ENCODE assay signal across 31 mouse cellular contexts in the genomic region with DNA sequence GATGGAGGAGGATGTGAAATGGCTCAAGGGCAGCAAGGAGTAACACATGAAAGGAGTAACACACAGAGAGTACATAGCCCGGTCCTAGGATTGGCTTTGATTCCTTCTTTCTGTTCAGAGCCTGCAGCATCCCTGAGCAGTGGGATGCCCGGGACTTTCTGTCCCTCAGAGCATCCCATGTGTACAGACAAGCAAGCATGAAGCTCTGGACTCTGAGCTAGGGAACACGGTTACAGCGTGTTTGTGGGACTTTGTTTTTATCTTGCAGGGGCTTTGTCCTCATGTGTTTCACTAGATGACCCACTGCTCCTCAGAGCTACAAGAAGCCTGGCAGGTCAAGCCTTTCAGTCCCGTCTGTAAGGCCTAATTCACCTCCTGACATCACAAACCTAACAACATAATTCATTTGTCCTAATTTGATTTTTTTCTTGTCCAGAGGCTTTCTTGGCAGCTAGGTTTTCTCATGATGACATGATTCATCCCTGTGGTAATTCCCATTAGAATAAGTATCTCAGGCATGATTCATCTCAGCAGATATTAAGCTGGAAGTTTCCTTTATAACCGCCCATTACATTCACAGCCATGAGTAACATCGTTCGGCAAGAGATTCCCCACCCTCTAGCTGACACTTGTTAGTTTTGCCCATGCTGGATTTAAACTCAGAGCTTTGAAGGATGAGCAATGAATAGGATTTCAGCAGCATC.
A peak's percentile ranks its signal among the peaks of the same experiment; 100 is the strongest.
DNase-seq lines count a peak whose midpoint lies in the region; ATAC-seq and TF ChIP-seq lines count a peak whose summit lies in the region.
"Had no signal": no experiment of that assay in that cellular context is flagged by ENCODE, and none has a peak within 500 bp of the region (broad histone marks: within the 10 kb centered on the region; RNA-seq: fewer than 3 reads in every experiment).

No protein-coding gene starts in this region.

- H3K27ac ChIP-seq in gastrocnemius, adult 2 months, result peak overlapping the region; percentile 55
- peak overlapping the region; percentile 36; the same call in 1 of the 2 replicates for H3K27ac ChIP-seq in heart, postnatal 0 days (ENCODE audit: low read depth)
- H3K27ac ChIP-seq in brown adipose tissue, adult 24 weeks (replicated peaks; ENCODE audit: low read depth, low read length), result peak overlapping the region; percentile 24
- H3K27ac ChIP-seq in stomach, postnatal 0 days (replicated peaks), result no peak overlapping the region
- H3K27ac ChIP-seq: embryonic facial prominence, embryonic 10.5 days; embryonic facial prominence, embryonic 15.5 days; heart, embryonic 13.5 days; hindbrain, embryonic 12.5 days; limb, embryonic 10.5 days; limb, embryonic 15.5 days; liver, embryonic 13.5 days; midbrain, embryonic 12.5 days; neural tube, embryonic 13.5 days; stomach, embryonic 15.5 days had no signal

- 85% methylated on average over 8 of the region's 8 CpGs for WGBS in heart, postnatal 0 days
- 68% methylated on average over 8 of the region's 8 CpGs for WGBS in stomach, postnatal 0 days

- H3K9me3 ChIP-seq in heart, postnatal 0 days (replicated peaks; ENCODE audit: control insufficient read depth, low read length), result no peaks in the 10 kb centered on the region
- H3K9me3 ChIP-seq in stomach, postnatal 0 days (ENCODE audit: control insufficient read depth, low read length), result no peaks in the 10 kb centered on the region
- H3K9me3 ChIP-seq: embryonic facial prominence, embryonic 10.5 days; embryonic facial prominence, embryonic 15.5 days; heart, embryonic 13.5 days; hindbrain, embryonic 12.5 days; limb, embryonic 10.5 days; limb, embryonic 15.5 days; liver, embryonic 13.5 days; midbrain, embryonic 12.5 days; neural tube, embryonic 13.5 days; stomach, embryonic 15.5 days had no signal

- no peak overlapping the region for H3K4me2 ChIP-seq in heart, postnatal 0 days (ENCODE audit: low read depth, low read length)
- H3K4me2 ChIP-seq in stomach, postnatal 0 days (replicated peaks; ENCODE audit: low read depth), result no peak overlapping the region
- H3K4me2 ChIP-seq: embryonic facial prominence, embryonic 15.5 days; heart, embryonic 13.5 days; hindbrain, embryonic 12.5 days; limb, embryonic 15.5 days; liver, embryonic 13.5 days; midbrain, embryonic 12.5 days; neural tube, embryonic 13.5 days; stomach, embryonic 15.5 days had no signal

- ATAC-seq in heart, postnatal 0 days (ENCODE audit: insufficient read depth, low read depth), result peak; percentile 22; the same call in 1 of the 2 replicates
- ATAC-seq in stomach, postnatal 0 days (ENCODE audit: low FRiP score, low TSS enrichment), result peak; percentile 51; the same call in 1 of the 2 replicates
- ATAC-seq: CD4-positive, CD25-positive, alpha-beta regulatory T cell, adult 4 months; intestine, embryonic 16.5 days; lung, postnatal 0 days had no signal

- DNase-seq in gastrocnemius, adult 2 months, result no peak
- DNase-seq in gastrocnemius, adult 8-10 months (ENCODE audit: low spot score in 2 of 2), result no peak
- DNase-seq in heart, postnatal 0 days (ENCODE audit: low spot score), result no peak
- no peak for DNase-seq in heart, postnatal 14 days
- no peak for DNase-seq in stomach, postnatal 0 days (ENCODE audit: low spot score)
- DNase-seq in urinary bladder, postnatal 36 days (ENCODE audit: low spot score in 2 of 2), result no peak
- DNase-seq in spleen, postnatal 10 days (ENCODE audit: low spot score in 2 of 2), result no peak
- DNase-seq: adrenal gland, postnatal 14 days; cerebellum, adult 2 months; cerebellum, postnatal 14 days; kidney, adult 9 months; kidney, postnatal 10 days; layer of hippocampus, postnatal 36 days; liver, embryonic 13.5 days; lung, adult 18-20 months; lung, postnatal 4 days; thymus, postnatal 14 days had no signal

- H3K9ac ChIP-seq in heart, postnatal 0 days (replicated peaks; ENCODE audit: low read depth, low read length), result no peak overlapping the region
- no peak overlapping the region for H3K9ac ChIP-seq in stomach, postnatal 0 days (ENCODE audit: low read length)
- H3K9ac ChIP-seq: embryonic facial prominence, embryonic 15.5 days; heart, embryonic 13.5 days; hindbrain, embryonic 12.5 days; limb, embryonic 15.5 days; liver, embryonic 13.5 days; midbrain, embryonic 12.5 days; neural tube, embryonic 13.5 days; stomach, embryonic 15.5 days had no signal

- H3K4me1 ChIP-seq in heart, postnatal 0 days (ENCODE audit: control insufficient read depth, insufficient read depth), result peaks cover 16% of the 10 kb centered on the region
- peaks cover 3% of the 10 kb centered on the region; the same call in 1 of the 2 replicates for H3K4me1 ChIP-seq in brown adipose tissue, adult 24 weeks (ENCODE audit: control insufficient read depth, insufficient read depth, insufficient read length, low read length)
- no peaks in the 10 kb centered on the region for H3K4me1 ChIP-seq in stomach, postnatal 0 days (replicated peaks; ENCODE audit: control insufficient read depth, insufficient read depth)
- H3K4me1 ChIP-seq: embryonic facial prominence, embryonic 10.5 days; embryonic facial prominence, embryonic 15.5 days; hindbrain, embryonic 12.5 days; limb, embryonic 10.5 days; liver, embryonic 13.5 days; megakaryocyte, embryonic 14.5 days; stomach, embryonic 15.5 days had no signal

- TF ChIP-seq CTCF in gastrocnemius, adult 2 months (IDR thresholded peaks at IDR 0.05), result no peak
- no peak for TF ChIP-seq CTCF in heart, postnatal 0 days (IDR thresholded peaks at IDR 0.05; ENCODE audit: low read depth)
- no peak for TF ChIP-seq CTCF in stomach, postnatal 0 days (IDR thresholded peaks at IDR 0.05; ENCODE audit: low read depth)

- TF ChIP-seq EP300 in heart, postnatal 0 days (IDR thresholded peaks at IDR 0.05; ENCODE audit: low read depth), result no peak
- TF ChIP-seq EP300 in stomach, postnatal 0 days (optimal IDR thresholded peaks at IDR 0.05), result no peak

- intact Hi-C loops in gastrocnemius, adult 2 months (cut with DNase I), result no loop called here
- intact Hi-C loops in heart, postnatal 14 days (cut with DNase I), result no loop called here

- no peak overlapping the region for H3K4me3 ChIP-seq in gastrocnemius, adult 2 months
- H3K4me3 ChIP-seq in heart, postnatal 0 days (ENCODE audit: low read depth, low read length), result no peak overlapping the region
- no peak overlapping the region for H3K4me3 ChIP-seq in brown adipose tissue, adult 24 weeks (ENCODE audit: insufficient read depth, low read depth, low read length)
- H3K4me3 ChIP-seq in stomach, postnatal 0 days (ENCODE audit: low read depth, low read length), result no peak overlapping the region
- H3K4me3 ChIP-seq: embryonic facial prominence, embryonic 10.5 days; embryonic facial prominence, embryonic 15.5 days; heart, embryonic 13.5 days; hindbrain, embryonic 12.5 days; limb, embryonic 10.5 days; limb, embryonic 15.5 days; liver, embryonic 13.5 days; megakaryocyte, embryonic 14.5 days; midbrain, embryonic 12.5 days; neural tube, embryonic 13.5 days; stomach, embryonic 15.5 days had no signal

- H3K27me3 ChIP-seq in heart, postnatal 0 days (ENCODE audit: control insufficient read depth, insufficient read depth, low read length), result no peaks in the 10 kb centered on the region
- H3K27me3 ChIP-seq in stomach, postnatal 0 days (ENCODE audit: control insufficient read depth, insufficient read depth, low read length), result no peaks in the 10 kb centered on the region
- H3K27me3 ChIP-seq: embryonic facial prominence, embryonic 15.5 days; heart, embryonic 13.5 days; hindbrain, embryonic 12.5 days; limb, embryonic 15.5 days; liver, embryonic 13.5 days; megakaryocyte, embryonic 14.5 days; midbrain, embryonic 12.5 days; neural tube, embryonic 13.5 days; stomach, embryonic 15.5 days had no signal

- H3K36me3 ChIP-seq in heart, postnatal 0 days (replicated peaks; ENCODE audit: control insufficient read depth, insufficient read depth, low read length), result no peaks in the 10 kb centered on the region
- H3K36me3 ChIP-seq in stomach, postnatal 0 days (ENCODE audit: control insufficient read depth, insufficient read depth, low read length), result no peaks in the 10 kb centered on the region
- H3K36me3 ChIP-seq: embryonic facial prominence, embryonic 10.5 days; embryonic facial prominence, embryonic 15.5 days; hindbrain, embryonic 12.5 days; limb, embryonic 10.5 days; limb, embryonic 15.5 days; liver, embryonic 13.5 days; midbrain, embryonic 12.5 days; neural tube, embryonic 13.5 days; stomach, embryonic 15.5 days had no signal
